Mouse (Mus musculus) testis, postnatal 10 days (tissue): ENCODE measurements at regions not wholly inside any gene's neighbourhood (a gene's known extent, or its start where the extent isn't known, plus 50 kb on each side); places are given as distances from the start of the nearest gene placed in this dataset.
"Not testable (repeated sequence)": the region's sequence is repeated elsewhere in the genome, so short reads cannot be mapped to it uniquely, and the experiment has no call there.

ENCODE experiments used
- DNase-seq: peaks from one replicate; pipeline ENCODE4 v3.0.0; 2021; ENCODE audit warnings: low spot score

DNA sequence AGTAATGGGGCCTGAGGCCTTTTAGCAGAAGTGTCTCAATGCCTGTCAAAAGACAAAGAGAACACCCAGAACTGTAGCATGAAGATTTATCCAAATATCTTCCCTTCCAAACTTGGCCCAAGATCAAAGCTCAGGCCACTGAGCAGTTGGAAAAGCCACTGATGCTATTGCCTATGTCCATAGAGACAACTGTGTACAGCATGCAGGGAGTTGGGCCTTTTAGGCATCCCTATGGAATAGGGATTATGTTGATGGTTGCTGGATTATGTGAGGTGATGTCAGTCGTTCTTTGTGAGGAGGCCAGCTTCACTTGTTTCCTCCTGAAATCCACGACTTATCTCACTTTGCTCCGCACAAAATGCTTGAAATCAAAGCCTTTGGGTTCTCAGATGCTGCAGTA, 153.1 kb upstream of the Gm17728 start:
- DNase-seq = no peak

DNA sequence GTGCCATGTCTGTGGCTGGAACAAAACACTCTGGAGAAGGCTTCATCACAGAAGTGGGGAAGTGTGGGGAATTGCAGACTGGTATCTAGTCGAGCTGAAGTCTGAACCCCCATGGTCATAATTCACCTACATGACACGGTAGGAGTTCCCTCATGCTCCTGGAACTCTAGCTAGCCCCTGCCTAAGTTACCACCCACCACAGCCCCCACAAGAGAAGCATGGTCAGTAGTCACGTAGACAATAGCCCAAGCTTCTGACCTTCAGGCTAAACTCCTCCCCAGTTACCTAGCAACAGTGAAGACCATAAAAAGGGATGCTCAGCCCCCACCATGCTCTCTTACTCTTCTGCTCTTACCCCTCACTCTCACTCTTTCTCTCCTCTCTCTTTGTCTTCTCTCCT, 143.8 kb upstream of the Gm17728 start:
- not testable (repeated sequence) for DNase-seq

DNA sequence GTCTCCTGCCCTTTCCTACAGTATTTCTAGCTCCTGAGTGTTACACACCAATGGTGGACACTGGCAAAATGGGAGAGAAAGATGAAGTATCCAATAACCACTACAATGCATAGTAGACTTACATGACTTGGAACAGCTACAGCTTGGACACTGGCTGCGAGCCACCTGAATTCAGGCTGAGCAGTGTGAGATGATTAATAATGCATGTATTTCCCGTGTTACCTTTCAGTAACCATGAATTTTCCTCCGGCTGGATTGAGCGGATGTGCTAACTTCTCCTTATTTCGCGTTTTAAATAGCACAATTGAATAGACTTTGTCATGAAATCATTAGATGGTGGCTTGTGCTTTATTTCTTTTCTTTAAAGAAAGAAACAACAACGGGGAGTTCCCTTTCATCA, 142.4 kb upstream of the Gm17728 start:
- DNase-seq = no peak

- DNase-seq = no peak
These were observed 140.0 kb upstream of the Gm17728 start for GRCm38 (mm10) chr17:9281891-9282290.

DNA sequence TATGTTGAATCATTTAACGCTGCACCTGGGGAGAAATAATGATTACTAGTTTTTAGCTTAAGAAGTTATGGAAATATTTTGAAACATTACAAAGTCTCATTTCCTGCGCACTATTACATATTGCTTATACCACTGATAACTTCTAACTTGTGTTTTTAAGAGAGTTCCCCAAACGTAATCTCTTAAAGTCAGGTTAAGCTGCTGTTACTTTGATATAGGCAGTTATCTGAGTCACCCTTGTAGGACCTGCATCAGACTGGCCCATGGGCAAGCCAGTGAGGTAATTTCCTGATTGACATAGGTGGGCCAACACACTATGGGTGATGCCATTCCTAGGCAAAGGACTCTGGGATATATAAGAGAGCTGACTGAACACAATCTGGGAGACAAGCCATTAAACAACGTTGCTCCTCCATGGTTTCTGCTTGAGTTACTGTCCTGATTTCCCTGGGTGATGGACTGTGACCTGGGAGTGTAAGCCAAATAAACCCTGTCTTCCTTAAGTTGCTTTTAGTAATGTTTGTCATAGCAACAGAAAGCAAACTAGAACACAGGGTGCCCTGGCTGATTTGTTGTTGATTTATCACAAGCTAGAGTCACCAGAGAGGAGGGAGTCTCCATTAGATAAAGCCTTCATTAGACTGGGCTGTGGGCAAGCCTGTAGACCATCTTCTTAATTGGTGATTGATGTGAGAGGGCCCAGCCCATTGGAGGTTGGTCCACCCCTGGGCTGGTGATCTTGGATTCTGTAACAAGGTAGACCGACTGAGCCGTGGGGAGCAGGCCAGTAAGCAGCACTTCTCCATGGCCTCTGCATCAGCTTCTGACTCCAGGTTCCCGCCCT, 139.3 kb upstream of the Gm17728 start:
- DNase-seq = no peak

DNA sequence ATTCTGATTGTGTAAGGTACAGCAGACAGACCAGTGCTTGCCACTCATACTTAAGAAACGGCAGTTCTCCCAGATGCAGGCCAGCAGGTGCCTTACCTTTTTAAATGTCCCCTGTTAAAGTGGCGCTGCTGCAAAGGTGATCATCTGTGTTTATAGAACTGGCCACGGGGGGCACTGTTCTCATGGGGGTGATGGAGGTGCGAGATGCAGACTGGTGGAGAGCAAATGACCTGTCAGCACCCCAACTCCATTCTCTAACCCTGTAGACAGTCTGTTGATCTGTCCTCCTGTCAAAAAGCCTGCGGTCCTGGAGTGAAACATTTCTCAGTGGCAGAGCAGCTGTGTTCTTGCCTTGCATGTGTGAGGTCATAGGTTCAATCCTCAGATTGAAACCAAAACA, 135.4 kb upstream of the Gm17728 start:
- no peak for DNase-seq

- DNase-seq = no peak
These were observed 135.0 kb upstream of the Gm17728 start for GRCm38 (mm10) chr17:9286834-9287233.

DNA sequence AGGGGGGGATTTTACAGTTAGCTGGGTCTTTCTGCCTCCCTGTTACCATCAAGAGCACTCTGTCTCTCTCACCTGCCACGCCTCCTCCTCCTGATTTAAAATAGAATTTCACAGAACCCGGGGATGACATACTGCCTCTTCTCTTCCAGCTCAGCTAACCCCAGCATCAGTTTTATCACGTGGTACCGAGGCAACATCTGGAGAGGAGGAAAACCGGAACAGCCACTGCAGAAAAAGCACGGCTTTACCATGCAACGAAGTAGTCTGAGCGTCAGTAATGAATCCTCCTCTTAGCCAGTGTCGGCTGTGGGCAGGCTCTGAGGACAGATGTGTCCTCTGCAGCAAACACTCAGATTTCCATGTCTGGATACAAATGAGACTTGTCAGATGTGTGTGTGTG, 134.2 kb upstream of the Gm17728 start:
- DNase-seq = no peak

DNA sequence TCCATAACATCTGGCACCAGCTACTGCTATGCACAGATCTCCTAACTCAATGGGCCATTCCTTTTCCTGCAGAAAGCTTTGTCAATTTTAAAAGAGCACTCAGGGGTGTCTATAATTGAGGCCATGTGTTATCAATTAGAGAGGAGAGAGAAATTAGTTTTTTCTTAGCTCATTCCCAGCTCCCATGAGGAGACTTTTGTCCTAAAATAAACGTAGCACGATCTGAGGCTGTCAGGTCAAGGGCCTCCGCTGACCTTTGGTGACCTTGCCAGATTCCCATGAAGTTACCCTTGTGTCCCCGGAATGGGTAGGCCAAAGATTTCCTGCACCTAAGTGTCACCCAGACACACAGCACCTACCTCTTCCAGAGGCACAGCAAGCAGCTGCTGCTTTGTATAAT, 130.3 kb upstream of the Gm17728 start:
- no peak for DNase-seq

DNA sequence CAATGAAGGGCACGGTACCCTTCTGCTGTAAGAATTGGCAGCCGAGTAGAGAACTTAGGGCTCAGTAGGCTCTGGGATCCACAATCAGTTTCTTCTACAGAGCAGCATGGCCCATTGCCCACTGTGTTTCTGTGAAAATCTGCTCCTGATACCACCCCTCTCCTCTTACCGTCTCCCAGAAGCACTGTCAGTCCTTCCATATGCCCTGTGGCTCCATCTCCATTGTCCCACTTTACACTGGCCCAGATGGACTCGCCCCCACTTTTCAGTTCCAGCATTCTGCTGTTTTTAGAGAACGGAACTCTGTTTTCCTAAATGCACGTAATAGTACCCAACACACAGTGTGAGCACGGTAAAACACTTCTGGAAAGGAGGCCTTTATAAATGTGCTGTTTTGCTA, 129.6 kb upstream of the Gm17728 start:
- DNase-seq = no peak

DNA sequence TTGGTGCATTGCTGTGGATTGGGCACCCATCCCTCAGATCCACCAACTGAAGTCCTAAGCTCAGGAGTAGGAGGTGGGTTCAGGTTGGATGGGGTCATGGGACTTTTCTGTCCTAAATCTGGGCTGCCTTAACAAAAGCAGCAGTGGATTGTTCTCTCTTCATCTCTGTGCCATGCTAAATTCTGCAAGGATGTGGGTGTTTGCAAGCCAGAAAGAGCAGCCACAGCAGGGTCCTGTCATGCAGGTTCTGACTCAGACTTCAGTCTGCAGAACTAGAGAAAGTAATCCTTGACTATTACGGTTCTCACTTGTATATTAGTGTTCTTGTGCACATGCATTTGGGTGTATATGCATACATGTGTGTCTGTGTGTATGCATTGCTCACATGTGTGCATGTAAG, 125.5 kb upstream of the Gm17728 start:
- DNase-seq = no peak

DNA sequence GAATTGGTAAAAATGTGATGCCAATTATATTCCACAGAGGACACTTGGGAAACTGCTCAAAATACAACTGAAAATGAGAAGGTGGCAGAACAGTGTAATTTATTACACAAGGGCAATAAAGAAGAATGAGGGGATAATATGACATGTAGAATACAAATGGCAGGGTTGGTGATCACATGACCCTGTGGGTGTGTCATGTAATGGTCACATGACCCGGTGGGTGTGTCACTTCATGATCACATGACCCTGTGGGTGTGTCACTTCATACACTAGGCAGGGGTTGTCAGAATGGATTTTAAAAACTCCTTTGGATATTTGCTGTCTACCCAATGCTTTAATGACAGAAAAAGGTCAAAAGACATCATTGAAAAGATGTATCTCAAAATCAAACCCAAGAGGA, 123.6 kb upstream of the Gm17728 start:
- no peak for DNase-seq

DNA sequence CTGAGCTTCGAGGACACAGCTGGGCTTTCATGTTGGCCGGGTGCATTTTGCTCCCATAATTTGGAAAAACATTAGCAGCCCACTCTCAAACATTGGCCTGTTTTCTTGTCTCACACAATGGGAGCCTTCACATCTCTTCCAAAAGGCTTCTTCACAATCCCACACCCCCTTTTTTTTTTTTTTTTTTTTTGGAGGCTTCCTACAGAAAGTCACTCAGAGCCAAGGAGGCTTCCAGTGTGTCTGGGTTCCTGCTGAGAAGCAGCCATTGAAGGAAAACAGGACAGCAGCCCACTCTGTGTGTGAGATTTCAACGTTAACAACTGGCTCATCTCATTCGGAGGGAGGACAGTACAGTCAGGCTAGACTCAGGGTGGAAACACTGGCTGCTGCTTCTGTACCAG, 120.8 kb upstream of the Gm17728 start:
- no peak for DNase-seq

- no peak for DNase-seq
These were observed 113.4 kb upstream of the Gm17728 start for GRCm38 (mm10) chr17:9308507-9308906.

GRCm38 (mm10) chr17:9322772-9323171, 99.1 kb upstream of the Gm17728 start:
- DNase-seq = no peak

DNA sequence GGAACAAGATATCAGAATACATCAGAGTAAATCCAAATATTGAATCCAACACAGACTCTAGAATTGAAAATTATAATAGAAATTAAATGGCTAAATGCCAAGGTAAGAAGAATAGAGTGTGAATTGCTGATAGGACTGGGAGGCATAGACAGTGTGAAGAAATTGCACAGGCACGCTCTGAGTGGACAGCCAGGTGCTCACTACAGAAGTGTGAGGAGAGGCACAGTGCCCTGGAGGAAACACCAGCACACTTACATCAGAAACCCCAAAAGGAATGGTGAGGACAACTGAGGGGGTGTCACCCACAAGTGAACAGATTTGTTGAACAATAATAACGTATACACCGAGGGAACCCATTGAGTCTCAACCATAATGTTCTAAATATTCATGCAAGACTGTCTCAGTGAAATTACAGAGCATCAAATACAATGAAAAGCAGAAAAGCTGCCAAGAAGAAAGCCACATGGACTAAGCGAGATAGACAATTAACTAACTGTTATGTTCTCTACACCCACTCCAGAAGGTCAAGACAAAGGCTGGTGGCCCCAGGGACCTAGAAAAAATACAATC, 92.9 kb upstream of the Gm17728 start:
- DNase-seq = no peak

- DNase-seq = no peak
These were observed 64.2 kb upstream of the Gm17728 start for GRCm38 (mm10) chr17:9357572-9358159.
